Mouse (Mus musculus) heart, adult 11 months (tissue): ENCODE results near the gene Smim4.

ENCODE experiments used
- DNase-seq: peaks from one replicate; pipeline ENCODE4 v3.0.0; 2022

Smim4 gene

DNA sequence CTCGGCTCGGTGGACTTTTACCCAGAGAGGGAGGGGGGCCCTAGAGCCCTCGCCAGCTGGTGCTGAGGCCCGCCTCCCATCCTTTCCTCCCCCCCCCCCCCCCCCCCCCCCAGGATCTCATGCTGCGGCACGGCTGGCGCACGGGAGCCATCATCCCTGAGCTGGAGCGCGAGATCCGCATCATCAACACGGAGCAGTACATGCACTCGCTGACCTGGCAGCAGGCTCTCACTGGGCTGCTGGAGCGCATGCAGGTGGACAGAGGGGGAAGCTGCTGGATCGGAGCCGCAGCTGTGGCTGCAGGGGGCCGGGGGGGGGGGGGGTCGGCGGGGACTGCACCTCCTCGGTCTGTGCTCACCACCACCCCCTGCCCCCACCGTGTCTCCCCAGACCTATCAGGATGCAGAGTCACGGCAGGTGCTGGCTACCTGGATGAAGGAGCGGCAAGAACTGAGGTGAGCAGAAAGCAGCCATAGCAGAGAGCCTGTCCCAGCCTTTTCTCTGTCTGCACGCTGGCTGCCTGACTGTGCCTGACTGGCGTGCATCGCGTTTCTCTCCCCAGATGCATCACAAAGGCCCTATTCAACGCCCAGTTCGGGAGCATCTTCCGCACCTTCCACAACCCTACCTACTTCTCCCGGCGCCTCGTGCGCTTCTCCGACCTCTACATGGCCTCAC lies 9.6 kb upstream of the Smim4 start:
- DNase-seq, result peak; percentile 91

DNA sequence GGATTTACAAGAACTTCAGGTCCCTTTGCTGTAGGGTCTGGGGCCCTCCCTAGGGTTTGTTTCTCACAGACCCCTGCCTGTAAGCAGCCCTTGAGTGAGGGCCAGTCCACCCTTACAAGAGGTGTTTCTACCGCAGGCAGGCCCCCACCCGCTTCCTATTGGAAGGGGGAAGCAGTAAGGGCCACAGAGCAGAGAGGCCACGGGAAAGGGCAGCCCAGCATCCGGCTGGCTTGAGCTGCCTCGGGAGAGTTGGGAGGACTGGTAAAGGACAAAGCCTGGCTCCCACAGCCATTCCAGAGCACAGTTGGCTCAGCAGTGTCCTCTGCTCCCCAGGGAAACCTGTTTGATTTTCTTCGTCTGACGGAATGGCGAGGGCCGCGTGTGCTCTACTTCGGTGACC lies 9.0 kb upstream of the Smim4 start:
- DNase-seq, result peak; percentile 97

- DNase-seq, result peak; percentile 92
Observed at GRCm38 (mm10) chr14:31137281-31137595, 8.5 kb upstream of the Smim4 start.

DNA sequence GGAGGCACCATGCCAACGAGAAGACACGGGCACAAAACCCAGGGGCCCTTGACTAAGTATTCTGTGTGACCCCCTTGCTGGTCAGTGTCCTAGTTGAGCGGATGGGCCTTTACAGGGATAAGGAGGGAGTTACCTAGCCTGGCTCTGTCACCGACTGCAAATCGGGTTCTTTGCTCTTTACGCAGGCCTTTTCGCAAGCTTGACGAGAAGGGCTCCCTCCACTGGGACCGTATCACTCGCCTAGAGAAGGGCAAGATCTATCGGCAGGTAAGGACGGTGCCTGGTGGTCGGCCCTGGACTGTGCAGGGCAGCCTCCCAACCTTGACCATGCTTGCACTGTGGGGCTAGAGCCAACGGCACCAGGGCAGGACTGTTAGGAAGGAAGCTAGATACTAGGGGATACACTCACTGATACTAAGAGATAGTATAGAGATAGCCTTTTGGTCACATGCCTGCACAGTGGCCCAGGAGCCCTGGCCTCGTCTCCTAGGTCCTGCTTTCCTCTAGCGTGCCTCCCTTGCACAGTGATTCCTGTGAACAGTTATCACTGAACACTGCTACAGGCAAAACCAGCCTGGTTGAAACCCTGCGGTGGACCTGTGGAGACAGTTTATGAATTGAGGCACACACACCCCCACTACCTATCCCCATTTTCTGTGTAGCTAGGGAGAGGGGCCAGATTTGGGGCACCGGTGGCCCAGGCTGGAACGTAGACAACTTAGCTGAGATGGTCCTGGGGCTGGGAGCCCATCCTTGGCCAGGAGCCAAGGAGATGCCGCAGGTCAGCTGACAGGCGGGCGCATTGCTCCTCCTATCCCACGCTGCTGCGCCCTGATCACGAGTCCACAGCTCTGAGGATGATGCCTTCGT lies 7.9 kb upstream of the Smim4 start:
- peak; percentile 93 for DNase-seq

DNA sequence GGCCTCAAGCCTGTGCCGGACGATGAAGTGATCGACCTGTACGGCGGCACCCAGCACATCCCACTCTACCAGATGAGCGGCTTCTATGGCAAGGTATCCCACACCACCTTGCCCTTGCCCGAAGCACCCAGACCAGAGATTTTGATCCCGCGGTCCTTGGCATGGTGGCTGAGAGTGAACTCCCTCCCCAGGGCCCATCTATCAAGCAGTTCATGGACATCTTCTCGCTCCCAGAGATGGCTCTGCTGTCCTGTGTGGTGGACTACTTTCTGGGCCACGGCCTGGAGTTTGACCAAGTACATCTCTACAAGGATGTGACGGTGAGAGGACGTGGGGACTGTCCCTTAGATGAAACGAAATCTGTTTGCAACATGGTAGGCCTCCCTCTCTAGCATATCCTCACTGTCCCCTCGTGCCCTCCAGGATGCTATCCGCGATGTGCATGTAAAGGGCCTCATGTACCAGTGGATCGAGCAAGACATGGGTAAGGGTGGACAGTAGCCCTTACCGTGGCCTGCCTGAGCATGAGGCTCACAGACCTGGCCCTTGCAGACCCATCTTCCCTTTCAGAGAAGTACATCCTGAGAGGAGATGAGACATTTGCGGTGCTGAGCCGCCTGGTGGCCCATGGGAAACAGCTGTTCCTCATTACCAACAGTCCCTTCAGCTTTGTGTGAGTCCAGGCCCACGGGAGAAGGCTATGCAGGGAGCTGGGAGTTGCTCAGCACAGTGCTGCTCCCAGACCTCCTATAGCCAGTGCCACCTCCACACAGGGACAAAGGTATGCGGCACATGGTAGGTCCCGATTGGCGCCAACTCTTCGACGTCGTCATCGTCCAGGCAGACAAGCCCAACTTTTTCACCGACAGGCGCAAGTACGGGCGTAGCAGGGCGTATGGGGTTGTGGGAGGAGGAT lies 7.0 kb upstream of the Smim4 start:
- DNase-seq, result peak; percentile 93

GRCm38 (mm10) chr14:31134015-31135000 lies 5.6 kb upstream of the Smim4 start:
- peak; percentile 94 for DNase-seq

GRCm38 (mm10) chr14:31133023-31133665 lies 4.4 kb upstream of the Smim4 start:
- peak; percentile 93 for DNase-seq

DNA sequence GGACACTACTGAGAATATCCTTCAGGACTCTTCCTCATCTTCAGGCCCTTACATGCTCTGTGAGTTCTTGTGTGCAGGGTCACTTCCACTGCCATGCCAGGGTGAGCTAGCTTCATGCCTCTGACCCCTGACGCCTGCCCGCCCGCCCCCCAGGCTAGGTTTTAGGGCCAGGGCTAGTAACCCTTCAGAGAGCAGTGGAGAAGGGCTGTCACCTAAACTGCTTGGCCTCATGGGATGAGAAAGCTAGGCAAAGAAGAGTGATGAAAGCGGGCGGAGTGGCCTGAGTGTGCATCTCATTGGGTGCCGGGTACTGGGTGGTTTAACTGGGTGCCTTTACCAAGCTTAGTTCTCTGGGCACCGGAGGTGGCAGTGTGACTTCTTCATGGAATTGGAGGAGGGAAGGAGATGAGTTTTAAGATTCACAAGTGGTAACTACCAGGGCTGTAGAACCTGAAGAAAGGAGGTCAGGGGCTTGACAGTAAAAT lies 3.8 kb upstream of the Smim4 start:
- DNase-seq, result peak; percentile 89

GRCm38 (mm10) chr14:31132031-31132430 lies 3.3 kb upstream of the Smim4 start:
- peak; percentile 95 for DNase-seq

DNA sequence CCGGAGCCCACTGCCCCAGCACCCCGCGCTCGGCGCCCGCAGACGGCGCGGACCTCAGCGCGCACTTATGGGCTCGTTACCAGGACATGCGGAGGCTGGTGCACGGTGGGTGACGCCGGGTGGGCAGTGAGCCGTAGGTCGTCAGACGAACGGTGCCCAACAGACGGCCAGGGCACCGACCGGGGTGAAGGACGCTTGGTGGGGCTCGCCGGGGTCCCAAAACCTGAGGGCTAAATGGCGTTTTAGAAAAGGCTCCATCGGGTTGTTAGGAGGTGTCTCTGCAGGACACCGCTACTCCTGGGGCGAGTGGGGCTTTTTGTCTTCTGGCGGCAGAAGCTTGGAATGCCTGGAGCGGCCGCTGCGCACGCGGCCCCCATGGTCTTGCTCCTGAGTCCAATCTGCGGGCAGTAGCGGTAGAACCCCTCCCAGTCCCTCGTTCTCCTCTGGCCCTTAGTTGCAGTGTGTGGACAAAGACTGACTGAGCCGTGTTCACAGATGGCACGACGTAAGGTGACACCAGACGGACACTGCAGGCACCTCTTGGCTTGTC lies 2.6 kb upstream of the Smim4 start:
- DNase-seq, result peak; percentile 94

- DNase-seq, result peak; percentile 99
Observed at GRCm38 (mm10) chr14:31130236-31131220, 1.8 kb upstream of the Smim4 start, which contains the start of gene Nt5dc2. Gene Nt5dc2, plus strand, starts transcription at chr14:31131053.

GRCm38 (mm10) chr14:31129326-31130235 lies 825 bp upstream of the Smim4 start:
- DNase-seq, result peak; percentile 94

GRCm38 (mm10) chr14:31128101-31128825 lies 493 bp downstream of the Smim4 start:
- DNase-seq, result peak; percentile 97

GRCm38 (mm10) chr14:31126826-31127225 lies 1.9 kb downstream of the Smim4 start:
- peak; percentile 88 for DNase-seq

DNA sequence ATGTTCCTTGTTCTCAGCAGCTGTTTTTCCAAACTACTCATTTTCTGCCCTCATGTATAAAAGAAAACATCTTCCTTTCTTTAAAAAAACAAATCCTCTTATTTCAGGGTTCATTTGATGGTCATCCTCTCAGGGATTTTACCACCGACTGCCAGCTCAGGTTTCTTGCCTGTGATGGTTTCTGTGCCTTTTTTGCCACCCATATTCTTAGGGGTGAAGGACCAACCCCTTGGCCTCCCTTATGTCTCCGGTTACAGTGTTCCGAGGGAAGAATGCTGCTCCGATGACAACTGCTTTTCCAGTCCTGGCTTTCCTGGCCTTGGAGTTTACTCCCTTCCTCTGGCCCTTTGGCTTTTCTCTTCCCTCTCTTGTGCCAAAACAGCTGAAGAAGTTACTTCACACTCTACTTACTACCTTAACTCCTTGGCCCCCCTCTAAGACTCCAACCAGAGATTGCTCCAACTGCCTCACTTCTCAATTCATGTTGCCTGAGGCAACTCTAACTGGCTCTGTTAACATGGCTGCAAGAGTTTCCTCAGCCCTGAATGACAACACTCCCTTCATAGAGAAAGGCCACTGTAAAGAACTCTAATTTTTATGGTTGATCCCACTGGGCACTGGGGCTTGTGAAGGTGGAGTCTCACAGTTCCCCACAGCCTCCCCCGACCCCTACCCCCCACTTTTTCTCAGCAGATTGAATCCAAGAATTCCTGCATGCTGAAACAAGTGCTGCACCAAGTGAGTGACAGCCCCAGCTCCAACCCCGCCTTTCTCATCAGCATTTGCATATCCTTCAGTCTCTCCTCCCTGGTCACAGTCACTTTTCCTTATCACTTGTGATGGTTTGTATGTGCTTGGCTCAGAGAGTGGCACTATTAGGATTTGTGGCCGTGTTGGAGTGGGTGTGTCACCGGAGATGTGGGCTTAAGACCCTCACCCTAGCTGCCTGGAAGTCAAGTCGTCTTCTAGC lies 3.4 kb downstream of the Smim4 start:
- peak; percentile 88 for DNase-seq

- no peak for DNase-seq
Observed at GRCm38 (mm10) chr14:31115522-31115921, 13.2 kb downstream of the Smim4 start.

DNA sequence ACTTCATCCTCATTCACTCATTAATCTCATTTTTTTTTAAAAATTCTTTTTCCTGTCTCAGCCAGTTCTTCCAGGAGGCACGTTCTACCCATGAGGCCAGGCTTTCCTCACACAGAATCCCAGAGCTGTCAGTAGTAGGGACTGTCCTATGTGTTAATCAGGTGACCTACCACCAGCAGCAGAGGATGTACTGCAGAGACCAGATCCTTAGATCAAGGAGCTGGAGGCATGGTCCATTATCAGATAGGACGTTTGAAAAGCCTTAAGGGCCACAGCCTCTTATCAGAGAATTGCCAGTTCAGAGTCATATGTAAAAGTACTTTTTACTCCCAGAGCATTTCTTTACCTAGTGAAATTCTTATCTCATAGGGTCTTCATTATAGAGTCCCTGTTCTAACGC lies 14.7 kb downstream of the Smim4 start:
- no peak for DNase-seq
